Mouse (Mus musculus) left cerebral cortex, adult 2 months (tissue): ENCODE data around the gene Gfral. TPM values are rescaled to one million over a fixed set of nuclear protein-coding genes. Genes with fewer than 3 reads are reported as not detected.

Experiments used
- DNase-seq, 2 experiments: peaks; one replicate each; pipeline ENCODE4 v3.0.0; 2021 to 2022; ENCODE audit warnings: low spot score in 2 of 2, mixed read lengths in 1 of 2; ENCODE audit errors: extremely low spot score in 1 of 2
- H3K27ac ChIP-seq: fragments of 200-600 bp; 2 replicates; pipeline ENCODE4 v1.8.1; 2022
- H3K4me3 ChIP-seq: fragments of 200-600 bp; 2 replicates; pipeline ENCODE4 v1.8.1; 2022
- CTCF ChIP-seq: fragments of 200-600 bp; IDR thresholded peaks from 2 replicates; pipeline ENCODE4 v1.8.1; 2022; ENCODE audit warnings: antibody characterized with exemption, mild to moderate bottlenecking, moderate library complexity
- intact Hi-C: fragments of 180-260 bp; cut with DNase I; formaldehyde crosslinking; loops from one replicate; pipeline ENCODE4 v1.15.1; 2025
- long read RNA-seq, 2 experiments: library from polyadenylated mRNA; stranded (forward); transcript quantifications; one replicate each; pipeline ENCODE4 v2.0.0; 2021; ENCODE audit warnings: borderline mapping rate in 2 of 2
- total RNA-seq, 2 experiments: library from RNA; stranded (reverse); gene quantifications; 2 replicates each; pipeline ENCODE4 v1.2.3; 2021

Gfral gene
- total RNA-seq, result not detected
- long read RNA-seq, experiment 1, result 0 reads
- long read RNA-seq, experiment 2, result 0 reads

GRCm38 (mm10) chr9:76213557-76213956, at the start of gene Gfral:
Gene Gfral (minus strand): TSS chr9:76213657.
- TF ChIP-seq CTCF, result no peak
- intact Hi-C loops, result no loop called here

GRCm38 (mm10) chr9:76257731-76258130, 44.3 kb upstream of the Gfral start:
- intact Hi-C loops, result no loop called here
- no peak overlapping the region for H3K4me3 ChIP-seq
- TF ChIP-seq CTCF, result no peak

More at GRCm38 (mm10) chr9:76213557-76213956, at the start of gene Gfral:
- H3K27ac ChIP-seq, result no peak within 1 kb of the TSS
- no peak for DNase-seq
- no peak within 1 kb of the TSS for H3K4me3 ChIP-seq

GRCm38 (mm10) chr9:76252544-76252943, 39.1 kb upstream of the Gfral start:
- Histone ChIP-seq H3K27ac (no peak overlapping the region), H3K4me3 (no peak overlapping the region)
- intact Hi-C loops, result no loop called here
- no peak for DNase-seq
- TF ChIP-seq CTCF, result no peak

More at GRCm38 (mm10) chr9:76257731-76258130, 44.3 kb upstream of the Gfral start:
- H3K27ac ChIP-seq, result no peak overlapping the region
- DNase-seq, result no peak

DNA sequence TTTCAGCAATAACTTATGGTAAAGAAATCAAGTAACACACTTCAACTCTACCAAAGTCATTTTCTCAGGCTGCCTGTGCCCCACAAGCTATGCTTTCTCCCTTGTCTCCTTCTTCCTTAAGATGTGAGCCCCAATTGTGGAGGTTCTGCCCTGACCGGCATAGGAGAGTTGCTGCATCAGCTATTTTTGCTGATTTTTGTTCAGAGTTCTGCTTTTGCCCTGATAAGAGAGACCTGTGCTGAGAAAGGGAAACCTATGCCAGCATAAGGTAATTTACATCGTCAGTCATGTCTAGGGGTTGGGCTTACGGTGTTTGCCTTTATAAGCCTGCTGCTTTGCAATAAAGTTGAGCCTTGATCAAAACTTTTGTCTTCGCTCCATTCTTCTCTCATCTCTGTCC, 38.7 kb upstream of the Gfral start:
- Histone ChIP-seq H3K27ac (no peak overlapping the region), H3K4me3 (no peak overlapping the region)
- intact Hi-C loops, result no loop called here
- TF ChIP-seq CTCF, result no peak
- no peak for DNase-seq

DNA sequence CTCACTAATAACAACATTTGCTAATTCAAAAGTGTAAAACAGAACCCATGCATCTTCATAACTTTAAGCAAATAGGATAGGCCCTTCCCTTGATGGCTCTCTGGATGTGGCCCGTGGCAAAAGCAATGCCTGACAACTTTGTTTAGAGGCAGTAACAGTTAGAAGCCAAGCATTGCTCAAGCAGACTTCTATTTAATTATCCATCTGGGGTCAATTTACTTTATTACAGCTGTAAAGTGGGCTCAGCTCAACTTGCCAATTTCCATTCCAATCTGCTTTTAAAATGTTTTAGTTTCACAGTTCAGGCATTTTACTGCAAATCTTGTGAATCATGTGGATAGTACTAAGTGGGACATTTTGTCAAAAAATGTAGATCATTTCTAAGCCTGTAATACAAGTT, 28.9 kb upstream of the Gfral start:
- no peak for TF ChIP-seq CTCF
- no peak overlapping the region for H3K27ac ChIP-seq
- H3K4me3 ChIP-seq, result no peak overlapping the region
- no peak for DNase-seq
- intact Hi-C loops, result no loop called here

DNA sequence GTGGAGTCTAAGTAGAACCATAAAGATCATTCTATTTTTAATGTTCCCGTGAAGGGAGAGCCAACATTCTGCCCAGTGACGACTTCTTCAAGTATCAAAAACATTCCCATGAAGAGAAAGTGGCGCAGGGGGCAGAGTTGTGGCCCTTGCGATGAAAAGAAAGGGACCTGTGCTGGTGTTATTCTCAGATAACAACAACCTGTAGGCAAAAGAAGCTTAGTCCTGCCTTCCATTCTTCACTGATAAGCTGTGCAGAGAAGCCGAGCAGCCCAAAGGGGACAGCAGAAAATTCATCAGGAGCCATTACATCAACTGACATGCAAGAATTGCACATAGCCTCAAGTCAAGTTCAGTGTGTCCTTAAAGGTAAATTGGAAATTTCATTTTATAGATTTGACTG, 24.5 kb upstream of the Gfral start:
- intact Hi-C loops, result loop anchor here (5.0 kb wide), 1 partner anchor 111 kb away; no protein-coding TSS in a partner anchor
- DNase-seq, result no peak
- no peak overlapping the region for H3K27ac ChIP-seq
- H3K4me3 ChIP-seq, result no peak overlapping the region
- TF ChIP-seq CTCF, result no peak

DNA sequence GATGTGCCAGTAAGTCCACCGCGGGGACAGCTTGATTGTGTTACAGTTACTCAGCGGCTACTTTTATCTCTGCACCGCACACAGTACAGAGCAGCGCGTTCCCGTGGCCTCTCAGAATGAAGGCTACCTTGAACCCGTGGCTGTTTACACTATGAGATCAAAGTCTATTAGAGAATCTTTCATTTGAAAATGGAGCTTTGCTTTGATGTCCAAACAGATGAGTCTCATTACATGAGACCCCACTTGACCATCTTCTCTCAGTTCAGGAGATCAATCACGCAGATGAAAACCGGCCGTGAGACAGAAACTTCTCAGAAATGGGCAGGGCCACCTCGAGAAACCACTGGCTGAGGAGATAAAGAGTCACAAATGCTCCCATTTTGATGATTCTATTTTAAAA, 23.8 kb upstream of the Gfral start:
- no peak overlapping the region for H3K4me3 ChIP-seq
- TF ChIP-seq CTCF, result no peak
- no peak overlapping the region for H3K27ac ChIP-seq
- intact Hi-C loops, result loop anchor here (5.0 kb wide), 1 partner anchor 110 kb away; no protein-coding TSS in a partner anchor
- DNase-seq, result no peak

GRCm38 (mm10) chr9:76236626-76237025, 23.2 kb upstream of the Gfral start:
- Histone ChIP-seq H3K4me3 (peak overlapping the region; percentile 29; the same call in 1 of the 2 replicates), H3K27ac (no peak overlapping the region)
- peak; percentile 84 for TF ChIP-seq CTCF
- DNase-seq, result peak; percentile 52 to 70
- intact Hi-C loops, result loop anchor here (1.0 to 5.0 kb wide), 2 partner anchors 109 to 474 kb away; no protein-coding TSS in a partner anchor

- DNase-seq, result no peak
- intact Hi-C loops, result loop anchor here (1.0 to 5.0 kb wide), 2 partner anchors 109 to 474 kb away; no protein-coding TSS in a partner anchor
- Histone ChIP-seq H3K27ac (no peak overlapping the region), H3K4me3 (peak overlapping the region; percentile 29)
- no peak for TF ChIP-seq CTCF
These were observed 22.6 kb upstream of the Gfral start for GRCm38 (mm10) chr9:76235945-76236503.

GRCm38 (mm10) chr9:76234899-76235298, 21.4 kb upstream of the Gfral start:
- no peak for DNase-seq
- Histone ChIP-seq H3K4me3 (no peak overlapping the region), H3K27ac (no peak overlapping the region)
- no peak for TF ChIP-seq CTCF
- intact Hi-C loops, result loop anchor here (5.0 kb wide), 2 partner anchors 98 to 108 kb away; no protein-coding TSS in a partner anchor

DNA sequence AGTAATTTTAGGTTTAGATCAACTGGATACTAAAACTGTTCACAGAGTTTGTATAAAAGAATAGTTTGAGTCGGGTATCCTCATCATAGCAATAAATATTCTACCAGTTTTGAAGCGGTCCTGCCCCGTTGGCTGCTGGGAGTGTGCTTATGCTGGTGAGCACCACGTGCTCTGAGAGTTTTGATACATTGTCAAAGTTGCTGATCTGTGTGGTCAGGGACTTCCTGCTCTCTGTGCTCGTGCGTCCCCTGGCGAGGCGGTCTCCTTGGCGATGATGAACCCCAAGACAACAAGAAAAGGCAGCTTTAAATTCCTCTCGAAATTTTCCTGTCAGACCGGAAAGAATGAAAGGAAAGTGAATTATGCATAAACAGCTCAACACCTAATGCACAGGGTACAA, 16.9 kb upstream of the Gfral start:
- intact Hi-C loops, result loop anchor here (5.0 kb wide), 1 partner anchor 93 kb away; no protein-coding TSS in a partner anchor
- no peak for DNase-seq

DNA sequence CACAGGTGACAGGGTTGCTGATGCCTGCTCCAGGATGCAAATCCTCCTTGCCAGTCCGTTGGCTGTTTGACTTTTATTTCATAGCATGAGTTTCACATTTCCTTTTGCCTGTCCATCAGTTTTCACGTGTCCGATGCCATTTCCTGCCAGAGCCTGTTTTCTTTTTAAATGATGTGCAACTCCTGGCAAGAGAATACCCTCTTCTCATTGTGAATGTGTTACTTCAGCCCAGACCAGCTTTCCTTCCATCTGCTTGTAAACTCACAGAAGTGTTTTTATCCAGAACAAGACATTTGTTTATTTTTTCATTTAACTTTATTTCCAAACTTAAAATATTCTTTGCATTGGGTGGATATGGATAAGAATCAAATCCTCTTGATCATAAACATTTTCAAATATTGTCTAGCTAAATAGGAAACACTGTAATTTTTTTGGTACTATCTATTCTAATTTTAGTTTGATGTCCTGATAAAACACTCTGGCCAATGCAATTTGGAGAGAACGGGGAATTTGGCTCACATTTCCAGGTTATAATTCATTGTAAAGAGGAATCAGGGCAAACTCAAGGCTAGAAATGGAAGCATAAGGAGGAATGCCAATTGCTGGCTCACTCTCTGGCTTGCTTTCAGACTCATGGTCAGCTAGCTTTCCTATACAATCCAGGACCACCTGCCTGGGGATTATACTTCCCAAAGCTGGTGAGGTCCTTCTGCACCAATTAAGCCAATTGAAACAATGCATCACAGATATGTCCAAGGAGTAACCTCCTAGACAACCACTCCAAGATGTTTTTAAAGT, 3.9 kb upstream of the Gfral start:
- intact Hi-C loops, result no loop called here
- no peak overlapping the region for H3K27ac ChIP-seq
- no peak for DNase-seq

More for the DNA sequence above, 16.9 kb upstream of the Gfral start:
- H3K4me3 ChIP-seq, result no peak overlapping the region
- no peak for TF ChIP-seq CTCF
- no peak overlapping the region for H3K27ac ChIP-seq

More for the DNA sequence above, 3.9 kb upstream of the Gfral start:
- no peak overlapping the region for H3K4me3 ChIP-seq
- TF ChIP-seq CTCF, result no peak
